Mouse (Mus musculus): ENCODE results near the gene Ldlrad1. TPM values are rescaled to one million over a fixed set of nuclear protein-coding genes. Genes with fewer than 3 reads are reported as not detected.

Ldlrad1 gene
- total and polyA plus RNA-seq, 3 experiments: 0.15 TPM; not detected in 2

- Histone ChIP-seq H3K4me1 (ENCODE audit: control insufficient read depth in 1 of 2, insufficient read depth in 2 of 2, low read length in 2 of 2) (peaks cover 11 to 12% of the 10 kb centered on the region in 2 experiments), H3K27me3 (ENCODE audit: control insufficient read depth in 1 of 2, insufficient read depth in 2 of 2, low read length in 2 of 2) (no peaks in the 10 kb centered on the region), H3K9ac (ENCODE audit: control insufficient read depth, low read depth, low read length, poor library complexity, severe bottlenecking) (no peak overlapping the region), H3K27ac (ENCODE audit: control insufficient read depth, low read depth, low read length) (no peak overlapping the region), H3K9me3 (replicated peaks; ENCODE audit: insufficient read depth, low read length) (no peaks in the 10 kb centered on the region), H3K79me2 (ENCODE audit: control insufficient read depth, insufficient read depth, low read length, poor library complexity) (peaks cover 44% of the 10 kb centered on the region), H3K4me3 (ENCODE audit: control insufficient read depth in 1 of 2, insufficient read depth in 1 of 2, low read depth in 2 of 2, low read length in 2 of 2) (no peak overlapping the region), H3K36me3 (ENCODE audit: control insufficient read depth in 1 of 2, insufficient read depth in 2 of 2, low read length in 2 of 2) (peaks cover 23 to 24% of the 10 kb centered on the region in 2 experiments)
- DNase-seq (ENCODE audit: low read depth, low spot score): no peak
- no peak for TF ChIP-seq E2F4 (IDR thresholded peaks at IDR 0.05; ENCODE audit: borderline replicate concordance, low read depth, low read length)
- peak; percentile 55 for TF ChIP-seq GATA1 (IDR thresholded peaks at IDR 0.05; ENCODE audit: low read depth, low read length)
- TF ChIP-seq NELFE (IDR thresholded peaks at IDR 0.05; ENCODE audit: low read depth, low read length): no peak
- peak; percentile 16; the same call in 1 of the 2 replicates for TF ChIP-seq RCOR1 (IDR thresholded peaks at IDR 0.05; ENCODE audit: low read depth, low read length)
- peak; percentile 52; the same call in 1 of the 2 replicates for TF ChIP-seq TCF12 (IDR thresholded peaks at IDR 0.05; ENCODE audit: low read depth, low read length)
- TF ChIP-seq ZMIZ1 (IDR thresholded peaks at IDR 0.05; ENCODE audit: low read depth, low read length): no peak
- TF ChIP-seq BHLHE40 (IDR thresholded peaks at IDR 0.05; ENCODE audit: borderline replicate concordance, low read depth, low read length): no peak
- no peak for TF ChIP-seq MAX (IDR thresholded peaks at IDR 0.05; ENCODE audit: low read length)
- no peak for TF ChIP-seq POLR2A (IDR thresholded peaks at IDR 0.05; ENCODE audit: control insufficient read depth in 1 of 2, insufficient read depth in 1 of 2, low read depth in 1 of 2, low read length in 2 of 2, poor library complexity in 1 of 2)
- TF ChIP-seq HCFC1 (IDR thresholded peaks at IDR 0.05; ENCODE audit: low read depth, low read length): no peak
- TF ChIP-seq MXI1 (IDR thresholded peaks at IDR 0.05; ENCODE audit: low read depth, low read length): peak; percentile 15; the same call in 1 of the 2 replicates
- TF ChIP-seq EP300 (IDR thresholded peaks at IDR 0.05; ENCODE audit: low read depth in 1 of 2, low read length in 2 of 2): peak in 1 of 2 experiments; percentile 62; a peak in 3 of 4 replicates
- TF ChIP-seq TAL1 (IDR thresholded peaks at IDR 0.05; ENCODE audit: low read length): peak; percentile 41
Observed at GRCm38 (mm10) chr4:107182796-107183195, 26.2 kb upstream of the Ldlrad1 start.

GRCm38 (mm10) chr4:107183203-107183602, 25.8 kb upstream of the Ldlrad1 start:
- H3K27me3 ChIP-seq (ENCODE audit: control insufficient read depth in 1 of 2, insufficient read depth in 2 of 2, low read length in 2 of 2): no peaks in the 10 kb centered on the region
- no peak overlapping the region for H3K9ac ChIP-seq (ENCODE audit: control insufficient read depth, low read depth, low read length, poor library complexity, severe bottlenecking)
- H3K36me3 ChIP-seq (ENCODE audit: control insufficient read depth in 1 of 2, insufficient read depth in 2 of 2, low read length in 2 of 2): peaks cover 24% of the 10 kb centered on the region in 2 experiments
- H3K4me3 ChIP-seq (ENCODE audit: control insufficient read depth in 1 of 2, insufficient read depth in 1 of 2, low read depth in 2 of 2, low read length in 2 of 2): no peak overlapping the region
- peaks cover 11 to 12% of the 10 kb centered on the region in 2 experiments for H3K4me1 ChIP-seq (ENCODE audit: control insufficient read depth in 1 of 2, insufficient read depth in 2 of 2, low read length in 2 of 2)
- TF ChIP-seq GABPA (IDR thresholded peaks at IDR 0.05; ENCODE audit: low read depth, low read length) (no peak), ZMIZ1 (IDR thresholded peaks at IDR 0.05; ENCODE audit: low read depth, low read length) (no peak), POLR2AphosphoS2 (IDR thresholded peaks at IDR 0.05; ENCODE audit: low read length) (no peak), POLR2AphosphoS5 (IDR thresholded peaks at IDR 0.05; ENCODE audit: borderline replicate concordance, low read depth, low read length) (no peak), JUND (IDR thresholded peaks at IDR 0.05; ENCODE audit: low read depth, low read length) (no peak), MAZ (IDR thresholded peaks at IDR 0.05; ENCODE audit: low read depth, low read length) (no peak), ZNF384 (IDR thresholded peaks at IDR 0.05; ENCODE audit: low read depth, low read length) (no peak), SMC3 (IDR thresholded peaks at IDR 0.05; ENCODE audit: low read depth, low read length) (no peak), ETS1 (IDR thresholded peaks at IDR 0.05; ENCODE audit: low read depth, low read length) (no peak), E2F4 (IDR thresholded peaks at IDR 0.05; ENCODE audit: borderline replicate concordance, low read depth, low read length) (no peak), BHLHE40 (IDR thresholded peaks at IDR 0.05; ENCODE audit: borderline replicate concordance, low read depth, low read length) (no peak), KAT2A (conservative IDR thresholded peaks at IDR 0.05; ENCODE audit: low read depth, low read length) (no peak), POLR2A (IDR thresholded peaks at IDR 0.05; ENCODE audit: control insufficient read depth in 1 of 2, insufficient read depth in 1 of 2, low read depth in 1 of 2, low read length in 2 of 2, poor library complexity in 1 of 2) (no peak), MXI1 (IDR thresholded peaks at IDR 0.05; ENCODE audit: low read depth, low read length) (no peak)
- no peaks in the 10 kb centered on the region for H3K9me3 ChIP-seq (replicated peaks; ENCODE audit: insufficient read depth, low read length)
- peaks cover 41% of the 10 kb centered on the region for H3K79me2 ChIP-seq (ENCODE audit: control insufficient read depth, insufficient read depth, low read length, poor library complexity)
- no peak overlapping the region for H3K27ac ChIP-seq (ENCODE audit: control insufficient read depth, low read depth, low read length)
- no peak for DNase-seq (ENCODE audit: low read depth, low spot score)
